Mouse (Mus musculus) frontal cortex, postnatal 25 days (tissue): ENCODE results near the gene Nfs1.
"Not testable (repeated sequence)": the region's sequence is repeated elsewhere in the genome, so short reads cannot be mapped to it uniquely, and the experiment has no call there.

Source experiments
- DNase-seq, 2 experiments: peaks; one replicate each; pipeline ENCODE4 v3.0.0; 2022; ENCODE audit warnings: low spot score in 2 of 2

Gene Nfs1

DNA sequence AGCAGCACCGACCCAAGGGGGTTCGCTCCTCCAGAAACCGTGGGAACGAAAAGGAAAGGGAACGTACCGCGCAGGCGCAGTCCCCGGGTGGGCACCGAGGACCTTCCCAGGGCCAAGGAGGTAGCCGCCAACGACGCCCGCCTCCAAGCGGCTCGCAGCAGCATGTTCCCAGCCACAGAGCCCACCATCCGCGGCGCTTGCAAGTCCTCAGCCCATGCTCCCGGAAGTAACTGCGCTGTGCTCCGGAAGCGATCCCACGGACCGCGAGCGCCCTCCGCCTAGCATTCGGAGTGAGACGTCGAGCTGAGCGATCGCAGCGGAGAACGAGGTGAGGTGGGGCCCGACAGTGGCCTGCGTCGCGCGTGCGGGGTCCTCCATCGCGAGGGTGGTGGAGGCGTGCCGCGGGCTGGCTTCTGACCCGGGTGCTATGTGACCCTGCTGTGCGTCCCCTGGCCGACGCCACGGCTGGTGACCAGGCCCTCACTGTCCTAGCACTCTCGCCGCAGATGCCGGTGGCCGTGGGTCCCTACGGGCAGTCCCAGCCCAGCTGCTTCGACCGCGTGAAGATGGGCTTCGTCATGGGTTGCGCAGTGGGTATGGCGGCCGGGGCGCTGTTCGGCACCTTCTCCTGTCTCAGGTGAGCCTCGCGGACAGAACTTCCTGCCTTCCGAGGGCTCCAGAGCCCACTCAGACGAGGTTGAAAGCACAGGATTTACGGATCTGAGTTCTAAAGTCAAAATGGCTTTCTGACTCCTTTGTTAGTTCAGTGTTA, at the start of gene Nfs1, which contains the start of gene Romo1:
Nfs1 (minus strand) TSS at position 234 of the 772 bp plus-strand sequence.
Romo1 (plus strand) TSS at position 87 of the 772 bp plus-strand sequence.
- peak; percentile 88 to 90 for DNase-seq

DNA sequence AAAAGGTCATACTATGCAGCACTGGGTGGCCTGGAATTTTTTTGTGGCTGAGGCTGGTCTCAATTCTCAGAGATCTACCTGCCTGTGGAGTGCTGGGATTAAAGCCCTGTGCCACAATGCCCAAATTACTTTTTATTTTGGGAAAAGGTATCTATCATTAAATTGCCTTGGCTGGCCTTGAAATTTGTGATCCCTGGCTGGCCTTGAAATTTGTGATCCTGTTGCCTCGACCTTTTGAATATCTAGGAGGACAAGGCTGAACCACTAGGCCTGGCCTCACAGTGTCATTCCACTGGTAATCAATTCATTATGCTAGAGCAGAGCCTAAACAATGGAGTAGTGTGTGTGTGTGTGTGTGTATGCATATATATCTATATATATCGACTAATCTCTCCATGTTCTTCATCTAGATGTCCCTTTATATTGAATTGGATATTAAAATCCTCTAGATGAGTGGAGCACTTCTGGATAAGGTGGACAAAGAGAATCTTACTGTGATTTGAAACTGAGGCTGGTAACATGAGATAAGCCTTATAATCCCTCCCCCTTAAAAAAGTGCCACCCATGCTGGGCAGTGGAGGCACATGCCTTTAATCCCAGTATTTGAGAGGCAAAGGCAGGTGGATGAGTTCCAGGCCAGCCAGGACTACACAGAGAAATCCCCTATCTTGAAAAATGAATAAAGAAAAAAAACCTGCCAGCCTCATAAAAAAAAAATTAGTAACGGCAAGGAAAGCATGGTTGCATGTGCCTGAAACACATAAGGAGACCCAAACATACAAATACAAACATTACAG, 49.3 kb upstream of the Nfs1 start:
- no peak for DNase-seq

DNA sequence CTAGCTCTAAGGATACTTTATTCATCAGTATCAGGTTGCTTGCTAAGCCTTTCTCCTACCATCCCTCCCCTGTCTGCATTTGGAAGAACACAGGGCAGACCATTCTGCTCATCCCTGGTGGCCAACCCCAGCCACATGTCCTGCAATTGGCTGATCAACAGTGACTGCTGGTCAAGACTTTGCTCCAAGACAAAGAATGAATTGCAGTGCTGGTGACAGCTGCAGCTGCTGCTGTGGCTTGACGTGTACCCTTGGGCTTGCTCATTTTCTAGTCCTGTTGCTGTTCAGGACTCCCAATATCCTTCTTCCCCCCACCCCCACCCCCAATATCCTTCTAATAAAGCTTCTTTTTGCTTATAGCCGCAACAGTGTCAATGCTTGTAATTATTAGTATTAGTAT, 48.1 kb upstream of the Nfs1 start:
- no peak for DNase-seq

DNA sequence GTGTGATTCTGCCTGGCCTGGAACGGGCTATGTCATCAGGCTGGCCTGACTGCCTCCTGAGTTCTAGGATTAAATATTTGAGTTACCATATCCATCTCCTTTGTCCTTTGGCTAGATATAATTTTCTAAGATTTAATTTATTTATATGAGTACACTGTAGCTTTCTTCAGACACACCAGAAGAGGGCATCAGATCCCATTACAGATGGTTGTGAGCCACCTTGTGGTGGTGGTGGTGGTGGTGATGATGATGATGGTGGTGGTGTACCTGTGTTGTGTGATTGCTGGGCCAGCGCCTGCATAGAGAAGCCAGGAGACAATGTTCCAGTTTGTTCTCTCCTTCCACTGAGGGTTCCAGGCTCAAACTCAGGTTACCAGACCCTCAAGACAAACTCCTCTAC, 47.6 kb upstream of the Nfs1 start:
- no peak for DNase-seq

DNA sequence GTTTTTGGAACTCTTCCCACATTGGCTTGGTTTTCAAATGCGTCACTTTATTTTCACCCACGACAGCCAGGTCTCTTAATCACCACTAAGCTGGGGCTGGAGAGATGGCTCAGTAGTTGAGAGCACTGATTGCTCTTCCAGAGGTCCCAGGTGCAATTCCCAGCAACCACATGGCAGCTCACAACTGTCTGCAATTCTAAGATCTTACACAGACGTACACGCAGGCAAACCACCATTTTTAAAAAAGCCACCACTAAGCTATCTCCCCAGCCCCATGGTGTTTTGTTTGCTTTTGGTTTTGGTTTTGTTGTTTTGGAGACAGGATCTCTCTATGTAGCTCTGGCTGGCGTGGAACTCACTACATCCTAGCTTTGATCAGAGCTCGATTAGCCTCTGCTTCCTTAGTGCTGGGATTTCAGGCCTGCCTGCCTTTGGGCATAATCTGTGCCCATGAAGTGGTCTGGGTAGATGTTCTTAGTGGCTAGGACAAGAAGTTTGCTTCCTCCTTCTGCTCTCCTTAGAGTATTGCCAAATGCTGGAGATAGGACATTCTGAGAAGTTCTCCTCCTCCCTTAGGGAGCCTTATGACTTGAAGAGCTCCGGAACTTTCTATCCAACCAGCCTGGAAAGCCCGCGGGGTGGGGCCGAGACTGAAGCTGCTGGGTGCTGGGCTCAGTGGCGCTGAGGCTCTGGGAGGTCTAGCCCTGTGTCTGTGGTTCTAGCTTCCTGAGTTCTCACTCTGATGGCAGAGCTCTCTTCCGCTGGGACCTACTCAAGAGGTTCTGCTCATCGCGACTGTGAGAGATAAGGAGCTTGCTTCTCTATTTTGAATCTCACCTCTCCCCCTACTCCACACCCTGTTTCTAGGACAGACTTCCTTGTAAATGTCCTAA, 46.3 kb upstream of the Nfs1 start:
- DNase-seq, result no peak

DNA sequence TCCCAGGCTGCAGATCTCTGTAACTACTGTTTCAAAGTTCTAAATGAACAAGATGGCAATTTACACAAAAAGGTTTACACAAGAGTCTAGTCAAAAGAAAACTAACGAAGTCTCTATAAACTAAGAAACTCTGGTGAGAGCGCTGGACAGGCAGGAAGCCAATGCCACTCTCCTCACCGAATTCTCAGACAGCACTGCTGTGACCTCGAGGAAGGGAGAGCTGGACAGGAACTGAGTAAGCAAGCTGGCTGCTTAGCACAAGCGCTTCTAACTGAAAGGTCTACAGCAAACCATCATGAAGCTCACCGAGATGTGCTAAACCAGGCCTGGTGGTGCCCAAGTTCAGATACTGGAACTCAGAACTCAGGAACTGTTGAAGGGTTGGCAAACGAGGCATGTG, 45.3 kb upstream of the Nfs1 start:
- DNase-seq, result not testable (repeated sequence)

DNA sequence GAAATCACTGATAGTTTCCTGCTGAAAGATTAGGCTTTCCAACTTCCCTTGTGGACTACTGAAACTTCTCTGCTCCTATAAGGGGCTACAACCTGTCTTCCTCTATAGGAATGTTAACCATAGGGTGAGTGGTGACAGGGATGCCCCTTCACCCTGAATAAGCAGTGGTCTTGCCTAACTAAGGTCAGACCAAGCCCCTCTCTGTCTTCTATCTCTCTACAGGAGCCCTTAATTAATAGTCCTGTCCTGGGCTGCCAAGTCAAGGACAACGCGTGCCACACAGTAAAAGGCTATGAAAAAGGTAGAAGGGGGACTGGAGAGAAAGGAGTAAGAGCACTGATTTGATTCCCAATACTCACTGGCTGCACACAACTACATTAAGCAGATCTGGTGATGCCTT, 37.6 kb upstream of the Nfs1 start:
- no peak for DNase-seq

DNA sequence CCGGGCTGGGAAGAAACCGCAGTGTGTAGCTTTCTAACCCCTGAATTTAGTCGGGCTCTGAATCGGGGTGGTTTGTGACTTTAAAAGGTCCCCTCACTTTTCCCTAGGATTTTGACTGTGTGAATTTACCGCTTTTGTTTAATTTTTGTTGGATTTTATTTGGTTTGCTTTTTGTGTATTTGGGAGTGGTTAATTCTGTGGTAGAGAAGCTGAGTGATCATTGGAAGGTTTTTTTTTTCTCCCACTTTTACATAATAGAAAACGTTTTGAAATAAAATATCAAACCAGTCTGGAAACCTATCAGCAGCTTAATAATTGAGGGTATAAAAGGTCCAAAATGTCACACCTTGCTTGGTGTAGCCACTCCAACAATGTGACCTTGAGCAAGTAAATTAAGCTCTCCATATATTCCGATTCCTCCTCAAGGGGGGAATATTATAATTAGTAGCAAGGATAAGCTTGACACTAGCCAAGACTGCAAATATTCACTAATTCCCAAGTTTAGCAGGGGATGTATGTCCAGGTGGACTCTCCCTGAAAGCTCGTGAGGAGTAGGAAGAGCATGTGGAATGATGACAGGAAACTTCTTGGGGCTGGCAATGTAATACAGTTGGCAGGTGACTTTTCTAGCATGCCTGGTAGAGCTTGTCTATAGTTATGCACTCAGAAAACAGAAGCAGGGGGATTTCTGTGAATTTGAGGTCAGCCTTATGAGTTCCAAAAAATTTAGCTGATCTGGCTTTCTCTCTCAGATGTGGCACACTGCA, 37.0 kb upstream of the Nfs1 start:
- no peak for DNase-seq

DNA sequence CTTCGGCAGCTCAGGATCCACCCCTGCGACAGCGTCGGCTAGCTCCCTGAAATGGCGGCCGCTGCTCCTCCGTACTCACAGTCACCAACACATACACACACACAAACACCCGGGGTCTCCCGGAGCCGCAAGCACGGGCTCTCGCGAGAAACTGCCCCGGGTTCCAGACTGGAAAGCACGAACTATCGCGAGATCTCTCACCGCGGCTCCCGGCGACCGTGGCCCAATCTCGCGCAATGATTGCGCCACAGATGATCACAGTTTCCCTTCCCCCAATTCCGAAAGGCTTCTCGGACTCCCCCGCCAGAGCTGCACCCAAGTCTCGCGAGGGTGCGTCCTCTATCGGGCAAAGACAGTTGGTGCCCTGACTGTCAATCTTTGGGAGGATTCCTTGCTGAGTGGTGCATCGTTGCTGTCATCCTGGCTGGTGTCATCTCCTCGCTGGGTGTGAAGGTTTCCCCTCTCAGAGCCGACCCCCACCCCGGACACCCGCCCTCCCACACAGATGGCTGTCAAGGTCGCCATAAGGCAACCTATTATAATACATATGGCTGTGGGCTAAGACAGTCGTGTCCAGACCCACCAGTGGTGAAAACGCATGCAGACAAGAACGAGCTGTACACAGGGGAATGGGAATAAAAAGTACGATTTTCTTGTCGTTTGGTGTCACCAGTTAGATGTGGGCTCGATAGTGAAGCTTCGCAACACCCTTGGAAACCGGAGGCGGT, 36.3 kb upstream of the Nfs1 start, which contains the start of gene Rbm39:
Rbm39 (minus strand) TSS at position 145 of the 728 bp plus-strand sequence.
- peak; percentile 100 for DNase-seq

DNA sequence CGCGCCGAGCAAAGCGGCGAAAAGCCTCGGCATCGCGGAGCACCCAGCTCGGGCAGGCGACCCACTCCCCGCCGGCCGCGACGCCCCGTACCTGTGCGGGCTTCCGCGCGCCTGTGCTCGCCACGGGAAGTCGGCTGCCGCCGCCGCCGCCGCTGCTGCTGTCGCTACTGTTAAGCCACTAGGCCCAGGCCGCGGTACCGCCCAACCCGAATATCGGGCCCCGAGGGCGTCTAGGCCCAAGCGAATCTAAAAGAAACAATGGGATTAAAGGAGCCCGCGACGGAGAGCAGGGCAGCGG, 35.8 kb upstream of the Nfs1 start:
- no peak for DNase-seq

DNA sequence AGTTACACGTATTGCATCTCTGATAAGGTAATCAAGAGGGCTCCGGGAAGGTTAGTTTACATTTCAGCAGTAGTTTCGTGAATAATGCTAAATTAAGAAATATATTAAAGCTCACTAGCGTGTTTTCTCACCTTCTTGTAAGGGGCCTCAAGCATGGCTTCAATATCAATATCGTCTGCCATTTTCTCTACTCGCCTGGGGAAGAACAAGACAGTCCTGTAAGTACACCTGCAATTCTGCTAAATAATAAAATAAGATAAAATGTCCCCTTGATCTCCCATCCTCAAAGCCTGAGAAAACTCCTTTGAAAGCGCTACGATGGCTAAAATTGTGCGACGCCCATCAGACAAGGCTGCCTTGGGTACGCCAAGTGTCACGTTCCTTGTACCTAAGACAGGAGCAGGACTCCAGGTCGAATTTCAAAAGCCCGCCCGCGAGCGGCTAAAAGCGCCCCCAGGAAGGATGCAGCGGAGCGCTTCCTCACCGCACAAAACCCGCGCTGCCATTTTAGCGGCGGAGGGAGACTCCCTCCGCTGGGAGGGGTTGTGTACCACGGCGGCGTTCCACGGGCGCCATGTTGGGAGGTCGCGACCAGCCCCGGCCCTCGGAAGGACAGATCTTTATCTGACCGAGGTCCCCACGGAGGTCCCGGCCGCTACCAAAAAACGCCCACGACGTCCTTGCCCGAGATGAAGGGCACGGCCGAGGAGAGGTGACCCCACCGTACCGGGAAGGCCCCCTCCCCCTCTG, 35.2 kb upstream of the Nfs1 start:
- peak; percentile 33 to 65 for DNase-seq

DNA sequence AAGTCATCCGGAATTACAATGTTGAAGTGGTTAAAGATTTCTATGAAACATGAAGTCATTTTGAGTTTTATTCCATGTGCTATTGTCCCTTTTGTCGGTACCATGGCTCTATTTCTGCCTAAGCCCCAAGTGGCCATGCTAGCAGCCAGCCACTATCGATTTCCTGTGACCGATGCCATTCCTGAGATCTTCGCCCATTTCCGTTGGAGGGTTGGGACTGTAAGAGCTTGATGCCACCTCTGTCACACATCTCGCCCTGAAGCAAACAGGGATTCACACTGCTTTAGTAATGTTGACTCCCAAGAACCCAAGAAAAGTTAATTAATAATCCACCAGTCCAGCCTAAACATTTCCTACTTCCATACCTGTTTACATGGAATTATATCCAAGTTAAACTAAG, 33.7 kb upstream of the Nfs1 start:
- no peak for DNase-seq

DNA sequence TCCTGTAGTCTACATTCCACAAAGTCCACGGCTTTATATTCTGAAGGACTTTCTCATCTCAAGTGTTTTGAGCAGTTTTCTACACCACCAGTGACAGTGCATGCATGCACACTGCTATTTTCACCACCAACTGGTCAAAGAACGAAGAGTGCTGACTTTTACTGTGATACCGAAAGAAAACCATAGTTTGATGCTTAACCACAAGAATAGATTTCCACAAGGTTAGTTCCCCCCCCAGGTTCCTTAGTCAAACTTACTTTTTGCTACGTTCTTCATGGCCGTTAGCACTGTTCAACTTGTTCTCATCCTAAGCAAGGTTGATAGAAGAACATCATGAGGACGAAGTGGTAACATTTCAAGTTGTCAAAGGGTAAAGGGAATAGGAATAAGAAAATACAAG, 33.1 kb upstream of the Nfs1 start:
- DNase-seq, result no peak

DNA sequence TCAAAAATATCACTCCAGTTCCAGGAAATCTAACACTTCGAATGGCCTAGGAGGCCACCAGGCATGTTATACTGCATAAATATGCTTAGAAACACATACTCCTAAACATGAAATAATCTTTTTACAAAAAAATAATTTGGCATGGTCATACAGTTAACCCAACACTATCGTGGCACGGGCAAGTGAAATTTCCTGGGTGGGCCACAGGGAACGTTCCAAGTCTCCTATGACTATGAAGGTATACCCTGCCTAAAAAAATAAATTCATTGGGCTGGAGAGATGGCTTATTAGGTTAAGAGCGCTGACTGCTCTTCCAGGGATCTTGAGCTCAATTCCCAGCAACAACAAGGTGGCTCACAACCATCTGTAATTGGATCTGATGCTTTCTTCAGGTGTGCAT, 22.6 kb upstream of the Nfs1 start:
- DNase-seq, result no peak

DNA sequence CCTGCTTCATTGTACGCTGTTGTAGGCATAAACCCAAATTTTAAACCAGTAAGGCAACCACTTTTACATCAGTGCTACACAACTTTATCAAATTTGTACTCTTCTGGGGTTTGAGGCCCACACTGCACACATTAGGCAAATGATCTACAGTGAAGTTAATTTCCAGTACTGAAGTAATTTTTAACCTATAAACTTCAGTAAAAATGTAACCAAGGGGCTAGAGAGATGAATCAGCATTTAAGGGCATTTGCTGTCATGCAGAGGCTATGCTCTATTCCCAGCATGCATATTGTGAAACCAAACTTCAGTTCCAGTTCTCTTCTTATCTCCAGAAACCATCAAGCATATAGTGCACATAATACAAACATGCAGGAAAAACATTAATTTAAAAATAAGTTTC, 21.5 kb upstream of the Nfs1 start:
- no peak for DNase-seq

DNA sequence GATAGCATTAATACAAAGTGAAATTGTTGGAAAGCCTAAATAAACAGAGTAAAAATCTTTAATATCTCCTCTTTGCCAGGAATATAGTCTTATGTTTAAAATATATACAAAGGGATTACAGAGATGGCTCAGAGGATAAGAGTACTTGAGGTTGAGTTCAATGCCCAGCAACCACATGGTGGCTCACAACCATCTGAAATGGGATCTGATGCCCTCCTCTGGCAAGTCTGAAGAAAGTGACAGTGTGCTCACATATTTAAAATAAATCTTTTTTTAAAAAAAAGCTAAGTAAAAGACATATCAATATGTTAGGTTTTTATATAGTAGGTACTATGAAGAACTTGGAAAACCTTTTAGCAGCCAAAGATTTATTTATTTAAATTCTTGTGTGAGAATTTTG, 7.6 kb upstream of the Nfs1 start:
- no peak for DNase-seq

DNA sequence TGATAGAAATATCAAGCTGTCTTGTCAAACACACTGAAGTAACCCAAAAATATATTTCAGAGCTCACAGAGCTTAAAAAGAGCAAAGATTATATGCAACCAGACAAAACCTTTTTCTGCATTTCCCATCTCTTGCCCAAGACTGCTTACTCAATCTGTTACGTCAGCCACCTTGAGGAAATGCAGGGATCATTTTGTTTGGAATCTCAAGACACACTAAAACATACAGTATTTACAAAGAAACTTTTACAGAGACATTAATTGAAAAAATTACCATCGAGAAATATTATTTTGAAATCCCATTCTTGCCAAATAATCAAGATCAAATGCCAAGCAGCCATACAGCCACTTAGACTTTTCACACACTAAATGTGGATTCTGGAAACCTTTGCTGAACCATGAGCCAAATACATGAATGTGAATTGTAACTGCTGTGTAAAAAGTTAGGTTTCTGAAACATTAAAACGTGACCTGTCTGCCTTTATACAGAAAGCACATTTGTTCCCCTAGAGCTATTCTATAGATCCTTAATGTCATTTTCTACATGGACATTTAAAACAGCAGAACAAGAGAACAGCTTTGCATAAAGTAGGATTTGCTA, 3.4 kb upstream of the Nfs1 start:
- DNase-seq, result no peak

DNA sequence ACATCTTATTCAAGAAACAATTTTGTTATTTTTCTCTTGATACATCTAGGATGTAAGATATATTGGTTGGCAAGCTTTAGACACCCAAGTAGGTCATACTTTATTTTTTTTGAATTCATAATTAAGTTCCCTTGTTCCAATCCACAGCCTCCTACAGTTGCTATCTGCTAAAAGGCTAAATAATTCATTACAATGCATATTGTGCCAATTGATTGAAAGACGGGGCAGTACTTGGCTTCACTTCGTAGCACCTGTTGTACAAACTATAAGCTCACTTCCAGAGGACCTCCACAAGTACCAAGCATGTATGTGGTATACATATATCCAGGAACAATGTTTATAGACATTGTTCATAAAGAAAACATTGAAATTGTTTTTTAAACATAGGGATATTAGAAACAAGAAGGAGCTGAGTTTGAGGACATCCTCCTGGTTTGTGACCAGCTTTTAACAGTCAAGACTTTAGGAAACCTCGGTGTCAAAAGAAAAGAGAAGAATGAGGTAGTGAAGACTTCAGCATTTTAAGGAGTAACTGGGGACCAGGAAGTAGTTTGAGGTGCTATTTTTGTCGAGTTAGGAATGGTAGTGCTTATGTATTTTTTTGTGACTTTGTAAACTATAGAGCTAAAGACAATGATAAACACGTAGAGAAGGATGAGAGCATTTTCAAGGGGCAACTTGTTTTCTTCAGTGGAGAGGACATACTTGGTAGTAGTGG, 2.4 kb upstream of the Nfs1 start:
- no peak for DNase-seq
